Mouse (Mus musculus) ZHBTc4 (cell line): ENCODE data around the gene Rab30.
A peak's percentile ranks its signal among the peaks of the same experiment; 100 is the strongest.
"Not testable (repeated sequence)": the region's sequence is repeated elsewhere in the genome, so short reads cannot be mapped to it uniquely, and the experiment has no call there.

Experiments used
- DNase-seq: peaks from one replicate; pipeline ENCODE4 v3.0.0-alpha.2; 2011; ENCODE audit warnings: low read depth, low spot score

Gene Rab30

GRCm38 (mm10) chr7:92743325-92743724 lies 1.9 kb downstream of the Rab30 start:
- peak; percentile 39 for DNase-seq

DNA sequence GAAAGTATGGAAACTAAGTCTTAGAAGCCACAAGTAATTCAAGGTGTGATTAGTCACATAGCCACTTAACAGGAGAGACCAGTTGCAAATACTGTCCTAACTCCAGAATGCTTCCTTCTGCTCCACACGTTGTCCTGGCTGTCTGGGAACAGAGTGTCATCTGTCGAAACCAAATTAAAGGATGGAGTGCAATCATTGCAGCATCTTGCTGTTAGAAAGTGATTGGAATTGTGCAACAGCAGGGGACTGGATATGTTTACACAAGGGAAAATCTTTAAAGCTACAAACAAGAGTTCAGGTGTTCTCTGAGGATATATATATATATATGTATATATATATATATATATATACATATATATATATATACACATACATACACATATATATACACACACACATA lies 9.0 kb downstream of the Rab30 start:
- no peak for DNase-seq

DNA sequence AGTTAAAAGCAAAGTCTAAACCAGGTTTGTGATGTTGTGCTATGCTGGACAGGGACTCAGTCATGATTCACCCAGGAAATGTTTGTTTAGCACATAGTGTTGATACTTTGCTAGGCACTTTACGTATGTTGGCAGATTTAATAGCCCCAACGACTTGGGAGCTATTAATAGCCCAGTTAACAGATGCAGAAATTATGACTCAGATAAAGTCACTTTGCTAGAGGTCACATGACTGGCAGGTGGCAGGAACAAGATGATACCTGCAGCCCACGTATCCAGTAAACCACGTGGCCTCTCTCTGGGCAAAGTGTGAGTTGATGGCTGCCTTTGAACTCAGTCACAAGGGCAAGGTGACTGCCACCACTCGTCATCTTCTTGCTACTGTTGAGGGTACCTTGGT lies 16.7 kb downstream of the Rab30 start:
- DNase-seq = no peak

DNA sequence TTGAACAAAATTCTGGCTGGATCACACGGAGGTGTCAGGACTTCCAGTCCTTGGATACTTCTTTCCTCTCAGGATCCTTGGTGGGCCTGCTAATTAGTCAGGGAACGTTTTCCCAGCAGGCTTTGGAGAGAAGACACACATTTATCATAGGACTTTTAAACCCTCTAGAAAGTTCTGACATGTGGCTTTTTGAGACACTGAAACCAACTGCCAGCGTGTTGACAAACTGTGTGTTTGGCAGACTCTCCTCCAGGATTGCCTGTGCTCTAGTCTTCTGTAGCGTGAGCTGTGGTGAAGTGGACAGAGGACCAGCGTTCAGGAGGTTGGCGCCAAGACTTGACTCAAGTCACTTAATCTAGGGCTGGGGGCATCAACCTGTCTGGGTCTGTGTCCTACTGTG lies 19.2 kb downstream of the Rab30 start:
- no peak for DNase-seq

DNA sequence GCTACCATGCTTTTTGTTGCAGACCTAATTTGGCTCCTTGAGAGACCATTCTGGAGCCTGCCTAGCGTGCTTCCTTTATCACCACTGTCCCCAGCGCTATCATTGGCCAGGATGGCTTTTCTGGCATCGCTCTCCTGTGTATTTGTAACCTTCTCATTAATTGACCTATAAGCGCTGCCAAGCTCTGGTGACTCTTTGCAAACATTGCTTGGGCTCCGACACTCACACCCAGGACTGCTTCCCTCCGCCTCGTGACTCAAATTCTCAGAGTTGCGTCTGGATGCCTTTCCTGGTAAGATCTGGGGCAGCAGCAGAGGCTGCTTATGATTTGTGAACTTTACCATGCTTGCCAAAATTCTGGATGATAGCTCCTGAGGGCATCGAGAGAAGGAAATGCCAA lies 19.8 kb downstream of the Rab30 start:
- no peak for DNase-seq

DNA sequence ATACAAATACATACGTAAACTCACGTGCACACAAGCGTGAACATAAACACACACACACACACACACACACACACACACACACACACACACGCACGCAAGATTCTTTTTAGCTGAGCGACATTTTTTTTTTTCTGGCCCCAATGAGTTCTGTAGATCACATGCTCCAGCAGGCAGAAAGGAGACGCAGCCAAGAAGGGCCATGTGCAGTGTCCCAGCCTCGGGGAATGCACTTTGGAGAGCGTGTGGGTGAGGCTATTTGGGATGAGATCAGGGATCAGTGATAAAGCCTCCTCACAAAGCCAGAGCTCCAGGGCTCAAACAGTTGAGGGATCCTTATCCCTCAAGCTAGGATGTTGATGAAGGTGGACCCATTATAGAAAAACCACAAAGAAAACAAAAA lies 24.0 kb downstream of the Rab30 start:
- DNase-seq = no peak

DNA sequence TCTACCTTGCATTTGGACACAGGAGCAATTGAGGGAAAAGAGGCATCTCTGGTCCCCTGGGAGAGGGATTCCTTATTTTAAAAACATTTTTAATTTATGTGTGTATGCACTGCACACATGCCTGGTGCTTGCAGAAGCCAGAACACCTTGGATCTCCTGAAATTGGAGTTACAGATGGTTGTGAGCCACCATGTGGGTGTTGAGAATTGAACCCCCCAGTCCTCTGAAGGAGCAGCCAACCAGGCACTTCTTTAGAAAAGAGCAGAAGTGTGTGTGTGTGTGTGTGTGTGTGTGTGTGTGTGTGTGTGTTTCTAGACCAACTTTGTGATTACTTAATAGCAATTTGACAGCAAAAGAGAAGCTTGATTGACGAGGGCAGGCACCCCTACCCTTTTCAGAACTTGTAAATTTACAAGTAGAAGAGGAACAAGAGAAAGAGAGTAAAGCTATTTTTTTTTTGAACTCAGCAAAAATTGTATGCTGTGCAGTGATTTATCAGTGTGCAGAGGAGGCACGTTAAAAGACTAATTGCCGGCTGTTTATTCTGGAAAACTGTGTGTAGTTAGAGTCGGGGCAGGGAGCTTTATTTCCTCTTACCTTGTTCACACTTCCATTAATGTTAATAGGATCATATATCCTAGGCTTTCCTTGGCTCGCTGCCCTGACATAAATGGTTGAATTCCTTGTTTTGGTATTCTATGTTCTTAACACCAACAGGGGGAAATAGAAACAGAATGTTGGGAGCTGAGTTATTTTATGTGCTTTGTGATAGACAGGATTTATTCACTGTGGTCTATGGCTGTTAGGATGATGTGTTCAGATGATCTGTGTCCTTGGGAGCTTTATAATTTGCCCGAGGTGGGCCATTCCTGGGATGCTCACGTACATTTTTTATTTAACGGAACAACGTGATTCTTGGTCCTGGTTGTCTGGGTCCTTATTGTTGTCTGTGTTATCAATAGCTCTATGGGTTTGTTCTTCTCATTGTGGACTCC lies 25.0 kb downstream of the Rab30 start:
- no peak for DNase-seq

DNA sequence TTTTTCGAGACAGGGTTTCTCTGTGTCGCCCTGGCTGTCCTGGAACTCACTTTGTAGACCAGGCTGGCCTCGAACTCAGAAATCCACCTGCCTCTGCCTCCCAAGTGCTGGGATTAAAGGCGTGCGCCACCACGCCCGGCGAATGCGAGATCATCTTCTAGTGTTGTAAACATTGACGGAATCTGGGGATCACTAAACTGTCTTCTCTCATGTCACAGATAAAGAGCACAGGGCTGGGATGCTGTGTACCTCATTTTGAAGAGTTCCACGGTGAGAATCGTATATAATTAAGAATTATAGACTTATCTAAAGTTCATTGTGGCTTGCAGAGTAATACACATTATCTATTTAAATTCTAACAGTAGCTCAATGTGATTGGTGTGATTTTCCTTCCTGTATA lies 26.7 kb downstream of the Rab30 start:
- DNase-seq = not testable (repeated sequence)

DNA sequence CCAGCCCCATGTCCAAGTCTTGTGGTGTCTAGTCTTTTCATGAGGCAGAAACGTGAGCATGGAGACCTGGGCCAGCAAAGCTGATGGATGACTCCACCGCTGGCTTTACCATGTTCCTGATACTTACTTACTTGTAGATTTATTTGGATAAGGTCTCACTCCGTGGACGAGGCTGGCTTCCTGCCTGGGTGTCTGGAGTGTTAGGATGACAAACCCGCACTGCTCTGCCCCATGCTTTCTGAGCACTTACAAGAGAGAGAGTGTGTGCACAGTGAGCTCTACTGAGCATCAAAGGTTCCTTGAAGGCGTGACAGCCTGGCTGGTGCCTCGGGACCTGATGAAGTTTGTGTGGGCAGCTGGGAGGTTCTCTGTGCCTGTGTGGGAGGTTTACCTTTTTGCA lies 27.5 kb downstream of the Rab30 start:
- no peak for DNase-seq

DNA sequence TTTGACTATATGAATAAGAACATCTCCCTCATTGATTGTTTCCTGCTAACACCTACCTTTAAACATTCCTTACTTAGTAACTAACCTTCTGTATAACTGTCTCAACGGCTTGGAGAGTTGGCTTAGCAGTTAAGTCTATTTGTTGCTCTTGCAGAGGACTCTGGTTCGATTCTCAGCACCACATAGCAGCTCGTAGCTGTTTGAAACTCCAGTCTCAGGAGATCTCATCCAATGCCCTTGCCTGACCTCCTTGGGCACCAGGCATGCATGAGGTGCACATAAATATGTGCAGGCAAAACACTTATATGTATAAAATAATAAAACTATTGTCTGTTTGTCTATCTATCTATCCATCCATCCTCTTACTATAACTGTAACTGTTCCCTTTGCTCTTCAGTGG lies 31.6 kb downstream of the Rab30 start:
- no peak for DNase-seq

- no peak for DNase-seq
Measured at GRCm38 (mm10) chr7:92773596-92773995, 32.2 kb downstream of the Rab30 start.

DNA sequence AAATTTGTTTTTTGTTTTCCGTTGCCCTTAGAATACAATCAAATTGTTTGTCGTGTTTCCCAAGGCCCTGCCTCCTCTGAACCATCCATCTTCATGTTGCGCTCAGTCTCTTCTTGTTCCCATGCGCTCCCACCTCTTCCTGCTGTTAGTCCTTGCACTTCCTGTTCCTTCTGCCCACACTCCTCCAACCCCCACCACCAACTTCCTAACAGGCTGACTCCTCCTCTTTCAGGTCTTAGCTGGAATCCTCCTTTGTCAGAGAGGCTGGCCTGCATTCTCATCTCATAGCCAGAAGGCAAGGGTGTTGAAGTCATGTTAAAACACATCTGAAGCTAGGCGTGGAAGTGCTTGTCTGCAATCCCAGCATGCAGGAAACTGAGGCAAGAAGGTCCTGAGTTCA lies 33.3 kb downstream of the Rab30 start:
- DNase-seq = peak; percentile 52

GRCm38 (mm10) chr7:92775703-92776102 lies 34.3 kb downstream of the Rab30 start:
- peak; percentile 17 for DNase-seq

DNA sequence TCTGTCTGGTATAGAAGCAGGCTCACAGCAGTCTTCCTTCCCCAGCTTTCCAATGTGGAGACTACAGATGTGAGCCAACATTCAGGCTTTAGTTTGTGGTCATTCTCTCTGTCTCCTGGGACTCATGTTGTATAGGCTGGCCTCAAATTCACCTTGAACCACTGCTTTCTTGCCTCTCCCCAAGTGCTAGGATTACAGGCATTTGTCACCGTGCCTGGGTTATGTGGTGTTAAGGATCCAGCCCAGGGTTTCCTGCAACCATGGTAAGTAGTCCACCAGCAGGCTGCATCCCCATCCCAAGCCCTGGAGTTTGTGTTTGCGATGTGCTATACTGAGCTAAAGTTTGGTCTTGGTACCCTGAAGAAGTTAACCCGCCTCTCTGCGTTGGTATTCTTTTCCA lies 35.2 kb downstream of the Rab30 start:
- no peak for DNase-seq

- DNase-seq = no peak
Measured at GRCm38 (mm10) chr7:92777108-92777973, 35.9 kb downstream of the Rab30 start.

DNA sequence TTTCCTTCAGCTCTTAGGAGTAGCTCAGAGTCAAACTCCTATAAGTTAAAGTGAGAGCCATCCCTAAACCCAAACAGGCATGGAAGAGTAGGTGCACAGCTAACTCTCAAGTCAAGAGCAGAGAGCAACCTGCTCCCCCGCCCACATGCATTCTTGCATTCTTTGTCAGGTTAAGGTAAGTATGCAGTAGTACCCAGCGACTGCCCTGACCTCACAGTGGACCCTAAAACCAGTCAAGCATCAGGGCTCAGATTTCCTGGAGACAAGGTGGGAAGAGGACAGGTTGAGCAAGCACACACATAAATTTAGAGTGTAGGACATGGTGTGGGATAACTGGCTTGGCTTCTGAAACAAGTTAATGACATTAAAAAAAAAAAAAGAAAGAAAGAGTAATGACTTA lies 37.7 kb downstream of the Rab30 start:
- DNase-seq = no peak

- no peak for DNase-seq
Measured at GRCm38 (mm10) chr7:92781361-92781760, 40.0 kb downstream of the Rab30 start.

DNA sequence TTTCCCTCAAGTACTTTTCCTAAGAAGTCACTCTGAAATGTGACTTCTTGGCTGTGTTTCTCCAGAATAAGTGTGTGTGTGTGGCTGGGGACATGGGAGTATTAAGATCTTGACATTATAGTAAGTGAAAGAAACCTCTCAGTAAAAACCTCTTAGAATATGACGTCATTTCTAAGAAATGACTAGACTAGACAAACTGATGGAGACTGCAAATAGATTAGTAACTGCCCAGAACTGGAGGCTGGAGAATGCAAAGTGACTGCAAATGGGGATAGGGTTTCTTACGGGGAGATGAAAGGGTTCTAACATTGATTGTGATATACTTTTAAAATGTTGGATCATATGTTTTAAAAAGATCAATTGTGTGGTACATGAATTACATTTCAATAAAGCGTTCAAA lies 40.5 kb downstream of the Rab30 start:
- DNase-seq = no peak

- no peak for DNase-seq
Measured at GRCm38 (mm10) chr7:92782511-92782910, 41.1 kb downstream of the Rab30 start.

- DNase-seq = no peak
Measured at GRCm38 (mm10) chr7:92783166-92783806, 41.9 kb downstream of the Rab30 start.

DNA sequence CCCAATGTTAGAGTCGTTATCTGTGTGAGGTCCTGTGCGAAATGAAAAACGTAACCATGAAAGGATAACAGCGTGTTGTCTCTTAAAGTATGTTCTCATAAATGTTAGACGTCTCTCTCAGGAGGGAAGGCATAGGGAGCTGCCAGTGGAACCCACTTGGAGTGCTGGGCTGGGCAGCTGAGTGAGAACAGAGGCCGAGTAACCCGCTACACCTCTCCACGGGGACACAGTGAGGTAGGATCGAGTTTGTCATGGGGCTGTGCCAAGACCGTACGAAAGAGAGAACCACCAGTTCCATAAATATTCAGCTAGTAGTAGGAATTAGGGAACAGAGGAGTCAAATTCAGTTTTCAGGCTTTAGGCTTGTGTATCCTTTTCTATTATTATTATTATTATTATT lies 42.5 kb downstream of the Rab30 start:
- DNase-seq = no peak

GRCm38 (mm10) chr7:92795749-92796148 lies 54.3 kb downstream of the Rab30 start:
- no peak for DNase-seq
